Mouse (Mus musculus) kidney, postnatal 25 days (tissue): ENCODE results near the gene Nadsyn1.

Experiments used
- DNase-seq, 2 experiments: peaks; one replicate each; pipeline ENCODE4 v3.0.0; 2021; ENCODE audit warnings: mixed read lengths in 2 of 2

The Nadsyn1 gene

GRCm38 (mm10) chr7:143801195-143802065, 21.2 kb downstream of the Nadsyn1 start:
- DNase-seq: no peak

- DNase-seq: no peak
These were observed 21.9 kb downstream of the Nadsyn1 start for GRCm38 (mm10) chr7:143800770-143801169.

DNA sequence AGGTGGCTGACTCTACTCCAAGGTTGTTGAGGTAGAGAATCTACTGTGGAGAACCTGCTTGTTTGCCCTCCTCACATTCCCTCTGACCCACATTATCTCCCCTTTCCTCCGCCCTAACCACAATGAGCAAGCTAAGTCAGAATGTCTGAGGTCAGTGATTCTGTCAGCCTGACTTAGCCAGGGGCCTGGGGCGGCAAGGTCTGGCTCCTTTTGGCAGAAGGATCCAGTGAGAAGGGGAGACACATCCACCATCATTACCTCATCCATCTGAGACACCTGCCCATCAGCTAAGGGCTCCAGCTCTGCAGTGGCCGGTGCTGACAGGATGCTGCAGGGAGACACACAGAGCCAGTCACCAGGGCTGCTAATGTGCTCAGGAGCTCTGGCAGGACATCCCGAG, 23.9 kb downstream of the Nadsyn1 start:
- no peak for DNase-seq

GRCm38 (mm10) chr7:143793121-143793520, 29.5 kb downstream of the Nadsyn1 start:
- peak; percentile 85 to 89 for DNase-seq

GRCm38 (mm10) chr7:143792336-143792985, 30.2 kb downstream of the Nadsyn1 start:
- DNase-seq: peak; percentile 38 to 60

DNA sequence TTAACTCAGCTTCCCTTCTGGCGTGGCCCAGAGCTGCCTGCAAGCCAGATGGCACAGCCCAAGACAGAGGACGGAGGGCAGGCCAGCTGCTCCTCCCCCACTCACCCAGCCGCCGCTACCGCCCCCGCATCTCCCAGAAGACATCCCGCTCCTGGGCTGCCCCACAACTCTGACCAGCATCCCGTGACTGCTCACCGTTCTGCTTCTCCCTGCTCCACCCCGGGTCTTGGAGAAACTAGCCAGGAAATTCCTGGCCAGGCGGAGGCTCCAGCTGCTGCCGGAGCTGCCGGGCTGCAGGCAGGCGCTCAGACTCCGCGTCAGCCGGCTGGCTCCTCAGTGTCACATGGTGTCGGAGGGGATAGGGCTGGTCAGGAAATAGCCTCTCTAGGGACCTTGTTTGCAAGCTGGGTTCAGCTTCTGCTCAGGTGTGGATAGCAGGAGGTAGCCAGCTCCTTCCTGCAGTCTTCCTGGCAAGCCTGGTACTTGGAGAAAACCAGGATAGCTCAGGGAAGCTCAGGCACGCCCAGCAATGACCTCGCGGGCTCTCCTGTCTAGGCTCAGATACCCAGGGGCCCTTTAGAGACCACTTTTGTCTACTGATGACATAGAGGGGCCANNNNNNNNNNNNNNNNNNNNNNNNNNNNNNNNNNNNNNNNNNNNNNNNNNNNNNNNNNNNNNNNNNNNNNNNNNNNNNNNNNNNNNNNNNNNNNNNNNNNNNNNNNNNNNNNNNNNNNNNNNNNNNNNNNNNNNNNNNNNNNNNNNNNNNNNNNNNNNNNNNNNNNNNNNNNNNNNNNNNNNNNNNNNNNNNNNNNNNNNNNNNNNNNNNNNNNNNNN, 38.4 kb downstream of the Nadsyn1 start, which contains the start of gene Mrgpre:
Gene Mrgpre, minus strand, starts transcription at position 505 of the 834 bp plus-strand sequence.
- peak; percentile 81 to 94 for DNase-seq

- no peak for DNase-seq
These were observed 39.2 kb downstream of the Nadsyn1 start for GRCm38 (mm10) chr7:143783378-143783995.

DNA sequence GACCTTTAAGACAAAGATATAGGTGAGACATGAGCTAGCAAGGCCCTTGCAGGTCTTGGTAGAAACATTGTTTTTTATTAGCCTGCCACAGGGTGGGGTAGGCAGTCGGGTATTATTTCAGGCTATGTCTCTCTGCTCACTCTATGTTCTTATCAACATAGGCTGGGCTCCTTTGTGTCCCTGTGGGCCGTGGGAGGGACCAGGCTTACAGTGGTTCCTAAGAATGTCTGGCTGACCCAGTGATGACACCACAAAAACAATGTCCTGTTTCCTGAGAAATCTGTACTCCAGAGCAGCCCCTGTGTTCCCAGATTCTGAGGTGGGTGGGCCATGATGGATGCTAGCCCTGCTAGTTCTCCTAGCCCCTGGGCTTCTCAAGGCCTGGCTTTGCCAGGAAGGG, 45.3 kb downstream of the Nadsyn1 start:
- peak; percentile 46 to 77 for DNase-seq

- peak; percentile 53 to 67 for DNase-seq
These were observed 46.5 kb downstream of the Nadsyn1 start for GRCm38 (mm10) chr7:143776137-143776536.

GRCm38 (mm10) chr7:143769461-143769860, 53.2 kb downstream of the Nadsyn1 start:
- DNase-seq: no peak

DNA sequence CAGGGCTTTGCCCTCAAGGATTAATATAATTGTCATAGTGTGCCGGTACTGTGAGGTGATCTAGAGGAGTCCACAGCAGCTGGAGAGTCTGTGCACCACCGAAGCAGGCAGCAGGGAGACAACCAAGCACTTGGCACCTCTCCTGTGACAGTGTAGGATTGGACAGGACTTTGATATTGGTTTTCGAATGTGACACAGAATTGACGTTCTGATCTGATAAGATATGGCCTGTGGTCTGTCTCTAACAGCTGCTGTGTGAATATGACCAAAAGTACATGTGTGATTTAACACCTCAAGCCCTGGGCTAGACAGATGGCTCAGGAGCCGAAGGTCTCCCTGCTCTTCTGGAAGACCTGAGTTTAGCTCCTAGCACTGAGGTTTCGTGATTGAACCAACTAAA, 54.4 kb downstream of the Nadsyn1 start:
- no peak for DNase-seq

DNA sequence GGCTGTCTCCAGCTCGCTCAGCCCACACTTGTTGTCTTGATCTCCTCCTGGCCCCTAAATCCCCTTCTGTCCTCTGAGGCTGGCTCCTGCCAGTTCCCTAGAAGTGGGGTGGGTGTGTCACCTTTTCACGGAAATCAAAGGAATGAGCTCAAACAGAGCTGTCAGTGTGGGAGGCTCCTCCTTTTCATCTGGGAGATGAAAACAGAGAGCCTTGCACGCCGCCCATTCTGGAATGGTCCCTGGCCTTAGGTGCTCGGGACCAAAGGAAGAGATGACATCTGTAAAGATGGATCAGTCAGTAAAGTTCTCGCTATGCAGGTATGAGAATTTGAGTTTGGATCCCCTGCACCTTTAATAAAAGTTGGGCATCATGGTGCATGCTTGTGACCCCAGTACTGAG, 55.8 kb downstream of the Nadsyn1 start, which contains the start of gene Mrgprg:
Gene Mrgprg, minus strand, starts transcription at position 101 of the 400 bp plus-strand sequence.
- no peak for DNase-seq

- no peak for DNase-seq
These were observed 57.6 kb downstream of the Nadsyn1 start for GRCm38 (mm10) chr7:143764876-143765530.

- DNase-seq: peak; percentile 28 to 40
These were observed 58.9 kb downstream of the Nadsyn1 start for GRCm38 (mm10) chr7:143763794-143764193.

DNA sequence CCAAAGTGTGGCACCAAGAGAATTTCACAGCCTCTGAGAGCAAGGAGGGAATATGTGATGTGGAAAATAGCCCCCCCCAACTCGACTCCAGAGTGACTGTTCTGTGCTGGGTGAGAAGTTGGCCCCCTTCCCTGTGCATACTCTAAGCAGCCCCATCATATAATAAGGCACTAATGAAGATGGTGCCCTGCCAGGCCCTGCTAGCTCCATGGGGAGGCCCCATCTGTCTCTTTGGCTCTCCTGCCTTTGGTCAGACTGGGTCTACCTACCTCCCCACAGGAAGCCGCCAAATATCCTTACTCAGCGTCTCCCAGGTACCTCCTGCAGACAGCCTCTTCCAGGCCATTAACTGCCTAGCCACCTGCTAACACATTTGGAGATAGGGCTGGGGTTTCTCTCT, 63.7 kb downstream of the Nadsyn1 start:
- no peak for DNase-seq

GRCm38 (mm10) chr7:143757696-143758095, 65.0 kb downstream of the Nadsyn1 start:
- DNase-seq: no peak

GRCm38 (mm10) chr7:143757027-143757390, 65.6 kb downstream of the Nadsyn1 start:
- DNase-seq: peak; percentile 88 to 92

GRCm38 (mm10) chr7:143756125-143757026, 66.3 kb downstream of the Nadsyn1 start, which contains the start of gene Osbpl5:
TSS of gene Osbpl5 (minus strand) at chr7:143756985.
- no peak for DNase-seq

- no peak for DNase-seq
These were observed 67.1 kb downstream of the Nadsyn1 start for GRCm38 (mm10) chr7:143755357-143756124.
